Mouse (Mus musculus): ENCODE data around the gene Plcl1. TPM values are rescaled to one million over a fixed set of nuclear protein-coding genes. Genes with fewer than 3 reads are reported as not detected.

Plcl1 gene
- total RNA-seq, 2 experiments from 2014 or later = not detected

DNA sequence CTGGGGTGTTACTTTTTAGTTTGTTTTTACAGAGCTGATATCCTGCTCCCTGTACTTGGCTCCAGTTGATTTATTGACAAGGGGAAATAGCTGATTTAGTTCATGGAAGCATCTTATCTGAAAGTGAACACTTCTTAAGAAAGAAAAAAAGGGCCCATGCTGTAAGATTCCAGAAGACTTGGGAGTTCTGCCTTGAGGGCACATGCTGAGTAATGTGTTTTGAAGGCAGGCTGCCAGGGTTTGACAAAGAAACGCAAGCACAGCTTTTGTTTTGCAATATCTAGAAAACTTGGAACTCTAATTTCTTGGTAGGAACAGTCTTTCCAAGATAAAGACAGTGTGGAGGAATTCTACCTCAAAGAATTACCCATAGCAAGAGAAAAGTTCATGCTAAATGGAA is 194.8 kb downstream of the Plcl1 start:
- no peak for ATAC-seq (replicated peaks; ENCODE audit: poor library complexity, severe bottlenecking)

DNA sequence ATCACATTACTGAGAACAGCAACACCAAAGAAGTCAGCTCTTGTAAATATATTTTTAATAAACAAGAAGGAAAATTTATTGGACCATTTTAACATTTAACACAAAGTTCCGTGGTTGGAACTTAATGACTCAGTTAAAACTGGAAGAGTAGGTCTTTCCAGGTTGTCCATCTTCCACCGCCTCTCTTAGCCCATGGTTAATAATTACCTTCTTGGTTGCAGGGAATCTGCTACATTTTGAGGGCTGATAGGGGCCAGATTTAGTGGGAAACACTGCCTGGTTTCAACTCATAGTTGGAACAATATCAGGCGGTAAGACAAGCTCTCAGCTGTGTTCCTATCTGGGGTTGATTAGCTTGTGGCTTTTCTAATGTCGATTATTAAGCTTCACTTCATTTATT is 198.9 kb downstream of the Plcl1 start:
- ATAC-seq (replicated peaks; ENCODE audit: poor library complexity, severe bottlenecking) = no peak

DNA sequence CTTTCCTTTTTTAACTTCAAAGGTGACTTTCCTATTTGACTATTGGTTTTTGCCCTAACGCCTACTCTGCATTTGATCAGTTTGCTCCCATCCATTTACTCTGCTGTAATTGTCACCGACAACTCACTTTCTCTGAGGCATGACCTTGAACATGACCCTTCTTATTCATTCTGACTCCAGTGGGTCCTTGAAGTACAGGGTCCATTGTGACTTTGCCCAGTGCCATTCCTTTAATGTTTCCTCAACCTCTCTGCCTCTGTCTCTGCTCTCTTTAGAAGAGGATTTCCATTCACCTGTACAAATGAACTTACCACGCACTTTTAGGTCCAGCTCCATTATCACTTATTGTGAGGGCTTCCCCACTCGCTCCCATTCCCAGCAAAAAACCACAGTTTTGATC is 199.7 kb downstream of the Plcl1 start:
- ATAC-seq (replicated peaks; ENCODE audit: poor library complexity, severe bottlenecking) = no peak

DNA sequence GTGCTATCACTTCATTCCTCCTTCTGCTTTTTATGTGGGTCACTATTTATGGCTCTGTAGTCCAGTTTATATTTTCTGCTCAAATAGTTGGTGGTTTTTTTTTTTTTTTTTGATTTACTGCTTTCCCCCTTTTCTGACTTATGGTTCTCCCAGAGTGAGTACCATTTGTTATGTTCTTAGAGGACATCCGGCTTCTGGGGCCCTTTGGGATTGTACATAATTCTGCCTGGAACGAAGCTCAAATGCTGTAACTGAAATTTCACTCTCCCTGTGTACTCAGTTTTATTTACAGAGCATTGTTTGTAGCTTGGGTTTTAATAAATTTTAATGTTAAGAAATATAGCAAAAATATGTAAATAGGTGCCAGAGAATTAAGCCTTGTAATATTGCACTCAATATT is 200.2 kb downstream of the Plcl1 start:
- no peak for ATAC-seq (replicated peaks; ENCODE audit: poor library complexity, severe bottlenecking)

- no peak for ATAC-seq (replicated peaks; ENCODE audit: poor library complexity, severe bottlenecking)
Measured at GRCm38 (mm10) chr1:55606405-55606804, 200.7 kb downstream of the Plcl1 start.

- ATAC-seq (replicated peaks; ENCODE audit: poor library complexity, severe bottlenecking) = peak; percentile 67
Measured at GRCm38 (mm10) chr1:55612759-55613328, 207.1 kb downstream of the Plcl1 start.

GRCm38 (mm10) chr1:55617857-55618256 is 212.1 kb downstream of the Plcl1 start:
- ATAC-seq (replicated peaks; ENCODE audit: poor library complexity, severe bottlenecking) = no peak

DNA sequence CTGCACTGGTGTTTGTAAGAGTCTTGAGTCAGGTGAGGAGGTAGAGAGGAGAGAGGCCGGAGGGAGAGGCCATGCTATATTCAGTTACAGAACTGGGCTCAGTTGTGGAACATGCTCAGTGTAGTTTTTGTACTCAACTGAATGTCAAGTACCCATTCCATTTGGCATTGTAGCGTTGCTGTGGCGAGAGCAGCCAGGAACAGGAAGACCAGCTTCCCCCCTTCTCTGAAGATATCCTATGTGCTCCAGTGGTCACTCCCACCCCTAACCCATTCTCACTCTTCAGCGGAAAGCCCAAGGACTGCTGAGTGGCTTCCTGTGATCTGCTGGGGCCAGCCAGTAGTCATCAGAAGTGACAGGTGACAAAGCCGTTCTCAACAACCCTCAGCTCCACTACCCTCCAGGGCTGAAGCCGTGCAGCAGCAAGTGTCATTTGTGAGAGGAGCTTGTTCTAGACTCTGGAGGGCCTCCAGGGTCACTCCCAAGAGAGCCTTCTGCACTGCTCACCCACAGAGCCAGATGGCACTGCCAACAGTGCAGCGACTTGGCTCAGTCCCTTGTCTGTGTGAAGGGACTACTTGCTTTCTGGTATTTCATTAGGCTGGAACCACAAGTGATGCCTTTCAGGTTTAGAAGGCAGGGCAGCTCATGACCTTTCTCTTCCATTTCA is 213.0 kb downstream of the Plcl1 start:
- ATAC-seq (replicated peaks; ENCODE audit: poor library complexity, severe bottlenecking) = peak; percentile 37

- no peak for ATAC-seq (replicated peaks; ENCODE audit: poor library complexity, severe bottlenecking)
Measured at GRCm38 (mm10) chr1:55631496-55631895, 225.8 kb downstream of the Plcl1 start.

DNA sequence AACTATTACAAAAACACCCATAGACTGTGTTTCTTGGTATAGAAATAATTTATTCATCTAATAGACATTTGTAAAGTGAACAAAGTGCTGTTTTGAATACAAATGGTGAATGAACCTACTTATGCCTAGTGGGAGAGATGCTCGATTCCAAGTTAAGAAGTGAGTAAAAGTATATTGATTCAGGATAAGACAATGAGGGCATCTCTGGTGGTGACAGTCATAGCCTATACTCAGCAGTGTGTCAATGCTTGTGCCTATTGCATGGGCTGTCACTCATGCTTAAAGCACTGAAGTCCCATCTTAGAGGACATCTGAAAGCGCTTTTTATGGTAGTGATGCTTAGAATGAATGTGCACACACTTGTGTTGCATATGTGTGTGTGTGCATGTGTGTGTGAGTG is 226.3 kb downstream of the Plcl1 start:
- no peak for ATAC-seq (replicated peaks; ENCODE audit: poor library complexity, severe bottlenecking)

- no peak for ATAC-seq (replicated peaks; ENCODE audit: poor library complexity, severe bottlenecking)
Measured at GRCm38 (mm10) chr1:55633326-55633725, 227.6 kb downstream of the Plcl1 start.

DNA sequence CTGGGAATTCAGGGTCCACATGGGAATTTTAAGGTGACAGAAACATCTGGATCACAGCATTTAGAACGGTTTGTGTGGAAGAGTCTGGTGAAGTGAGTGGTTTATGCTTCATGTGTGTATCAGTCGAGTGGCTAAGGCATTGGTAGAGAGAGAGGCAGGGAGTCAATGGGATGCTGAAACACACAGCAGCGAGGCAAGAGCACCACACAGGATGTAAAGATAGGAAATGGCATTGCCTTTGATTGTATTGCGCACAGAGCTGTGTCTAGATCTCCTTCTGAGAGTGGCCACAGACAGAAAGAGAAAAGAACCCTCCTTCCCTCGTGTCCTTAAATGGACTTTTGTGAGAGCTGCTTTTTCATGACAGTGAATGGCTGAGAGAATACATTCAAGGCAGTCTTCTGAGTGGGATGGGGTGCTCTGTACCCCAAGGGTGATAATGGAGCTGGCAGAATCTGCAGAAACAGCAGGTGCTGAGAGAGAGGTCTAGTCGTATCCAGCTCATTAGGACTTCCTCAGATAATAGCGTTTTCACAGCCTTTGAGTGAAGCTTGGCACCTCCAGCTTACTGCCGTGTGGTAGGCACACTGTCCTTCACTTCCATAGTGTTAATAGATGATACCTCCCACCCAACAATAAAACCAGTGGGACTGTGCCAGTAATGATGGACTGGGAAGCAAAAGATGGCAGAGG is 253.9 kb downstream of the Plcl1 start:
- no peak for ATAC-seq (replicated peaks; ENCODE audit: poor library complexity, severe bottlenecking)

- ATAC-seq (replicated peaks; ENCODE audit: poor library complexity, severe bottlenecking) = no peak
Measured at GRCm38 (mm10) chr1:55661381-55661780, 255.7 kb downstream of the Plcl1 start.

DNA sequence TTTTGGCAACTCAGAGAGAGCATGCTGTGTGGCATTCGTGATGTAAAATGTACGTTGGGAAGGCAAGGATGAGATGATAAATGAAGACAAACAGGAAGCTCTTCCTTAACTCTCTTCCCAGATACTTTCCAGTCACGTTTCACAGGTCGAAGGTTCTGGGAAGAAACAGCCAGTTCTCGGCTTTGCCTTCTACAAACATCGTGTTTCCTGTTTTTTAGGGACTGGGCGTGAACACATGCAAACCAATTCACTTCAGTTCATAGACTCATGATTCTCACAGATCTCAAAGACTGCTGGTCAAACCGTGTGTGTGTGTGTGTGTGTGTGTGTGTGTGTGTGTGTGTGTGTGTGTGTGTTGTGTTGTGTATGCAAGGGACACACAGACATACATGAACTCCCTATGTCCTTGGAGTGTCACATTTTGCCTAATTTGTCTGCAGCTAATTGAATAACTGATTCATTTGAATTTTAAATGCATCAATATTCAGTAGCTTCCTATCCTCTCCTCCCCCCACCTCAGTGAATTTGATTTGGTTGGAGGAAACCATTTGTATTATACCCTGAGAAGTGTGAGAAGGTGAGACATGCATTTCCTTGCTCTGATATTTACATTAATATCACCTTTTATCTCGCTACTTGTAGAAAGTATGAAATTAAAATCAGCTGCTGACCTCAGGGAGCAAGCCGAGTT is 259.6 kb downstream of the Plcl1 start:
- no peak for ATAC-seq (replicated peaks; ENCODE audit: poor library complexity, severe bottlenecking)

DNA sequence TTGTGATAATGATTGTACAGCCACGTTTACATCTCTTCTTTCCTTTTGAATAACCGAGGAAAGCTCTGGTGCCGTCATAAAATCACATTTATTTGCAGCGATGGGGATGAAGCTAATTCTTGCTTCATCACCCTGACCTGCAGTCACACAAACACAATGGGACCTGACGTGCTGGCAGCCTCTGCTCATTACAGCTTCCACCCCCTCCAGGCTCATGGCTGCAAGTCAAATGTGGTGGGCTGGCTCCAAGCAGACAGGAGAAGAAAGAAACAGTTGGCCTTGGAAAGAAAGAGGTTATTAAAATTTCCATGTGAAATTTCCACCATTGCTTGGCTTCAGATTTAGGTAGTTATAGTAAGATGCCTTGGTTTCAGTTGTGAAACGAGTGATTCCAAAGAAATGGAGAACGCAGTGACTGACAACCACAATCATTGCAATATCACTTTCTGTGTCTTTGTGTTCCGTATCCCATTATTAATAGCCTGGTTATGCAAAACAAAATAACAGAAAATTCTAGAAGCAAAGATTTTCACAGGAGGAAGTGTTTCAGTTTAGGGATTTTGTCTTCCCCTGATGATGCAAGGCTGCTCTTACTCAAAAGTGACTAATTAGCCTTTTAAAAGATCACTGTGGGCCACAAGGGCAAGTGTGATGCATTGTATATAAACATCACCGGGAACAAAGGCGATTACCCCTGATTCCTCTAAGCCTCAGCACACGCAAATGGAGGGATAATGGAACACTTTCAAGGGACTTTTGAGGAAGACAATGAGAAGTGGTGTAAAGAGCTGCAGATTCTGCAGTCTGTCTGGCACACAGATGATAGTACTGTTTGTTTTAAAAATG is 260.3 kb downstream of the Plcl1 start:
- ATAC-seq (replicated peaks; ENCODE audit: poor library complexity, severe bottlenecking) = peak; percentile 53

- ATAC-seq (replicated peaks; ENCODE audit: poor library complexity, severe bottlenecking) = no peak
Measured at GRCm38 (mm10) chr1:55666798-55667197, 261.1 kb downstream of the Plcl1 start.

GRCm38 (mm10) chr1:55668622-55669237 is 263.0 kb downstream of the Plcl1 start:
- ATAC-seq (replicated peaks; ENCODE audit: poor library complexity, severe bottlenecking) = no peak

- no peak for ATAC-seq (replicated peaks; ENCODE audit: poor library complexity, severe bottlenecking)
Measured at GRCm38 (mm10) chr1:55682676-55683075, 277.0 kb downstream of the Plcl1 start.

DNA sequence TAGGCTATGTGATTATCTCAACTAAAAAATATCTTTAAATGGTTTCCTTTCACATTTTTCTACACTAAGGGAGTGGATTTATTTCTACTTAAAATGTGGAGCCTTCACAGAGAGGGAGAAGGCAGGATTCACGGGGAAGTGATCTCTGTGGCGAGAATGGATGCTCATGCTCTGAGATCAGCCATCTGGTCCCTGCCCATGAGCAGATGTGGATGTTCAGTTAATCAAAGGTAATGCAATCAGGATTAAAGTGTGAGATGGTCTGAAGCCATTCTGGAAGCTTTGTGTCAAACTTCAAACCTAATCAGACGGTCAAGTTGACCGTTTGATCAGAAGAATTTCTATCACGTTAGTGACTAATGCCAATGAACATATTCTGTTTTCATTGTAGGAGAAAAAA is 280.5 kb downstream of the Plcl1 start:
- no peak for ATAC-seq (replicated peaks; ENCODE audit: poor library complexity, severe bottlenecking)
